Mouse (Mus musculus): ENCODE measurements at regions not wholly inside any gene's neighbourhood (a gene's known extent, or its start where the extent isn't known, plus 50 kb on each side); places are given as distances from the start of the nearest gene placed in this dataset.

- no peak for DNase-seq (ENCODE audit: low spot score)
- intact Hi-C loops (cut with DNase I) = loop anchor here (2.0 to 10.0 kb wide), 5 partner anchors 88 to 429 kb away; partner anchors contain the start of gene Plk2
Measured at GRCm38 (mm10) chr13:110535785-110536184, 140.9 kb downstream of the Plk2 start.

DNA sequence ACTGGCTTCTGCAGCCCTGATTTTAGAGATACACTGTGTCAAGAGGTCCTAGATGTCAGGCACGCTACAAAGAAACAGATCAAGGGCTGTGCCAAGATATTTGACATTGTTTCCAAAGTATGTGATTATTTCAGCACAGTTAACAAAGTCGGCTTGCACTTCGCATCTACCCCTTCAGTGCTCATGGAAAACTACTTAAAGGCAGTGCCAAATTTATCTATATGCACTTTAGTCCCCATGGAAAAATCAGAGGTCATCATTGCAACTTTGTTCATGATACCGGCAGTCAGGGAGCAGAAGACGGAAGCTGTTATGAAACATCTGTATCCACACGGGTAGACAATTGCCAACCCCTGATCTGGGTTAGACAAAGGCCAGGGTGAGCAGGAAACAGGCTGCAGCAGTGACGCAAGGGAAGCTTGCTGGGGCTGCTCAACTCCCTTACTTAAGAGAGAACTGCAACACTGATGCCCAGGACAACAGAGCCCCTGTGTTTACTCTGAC is 143.2 kb downstream of the Plk2 start:
- DNase-seq (ENCODE audit: low spot score) = peak; percentile 53

DNA sequence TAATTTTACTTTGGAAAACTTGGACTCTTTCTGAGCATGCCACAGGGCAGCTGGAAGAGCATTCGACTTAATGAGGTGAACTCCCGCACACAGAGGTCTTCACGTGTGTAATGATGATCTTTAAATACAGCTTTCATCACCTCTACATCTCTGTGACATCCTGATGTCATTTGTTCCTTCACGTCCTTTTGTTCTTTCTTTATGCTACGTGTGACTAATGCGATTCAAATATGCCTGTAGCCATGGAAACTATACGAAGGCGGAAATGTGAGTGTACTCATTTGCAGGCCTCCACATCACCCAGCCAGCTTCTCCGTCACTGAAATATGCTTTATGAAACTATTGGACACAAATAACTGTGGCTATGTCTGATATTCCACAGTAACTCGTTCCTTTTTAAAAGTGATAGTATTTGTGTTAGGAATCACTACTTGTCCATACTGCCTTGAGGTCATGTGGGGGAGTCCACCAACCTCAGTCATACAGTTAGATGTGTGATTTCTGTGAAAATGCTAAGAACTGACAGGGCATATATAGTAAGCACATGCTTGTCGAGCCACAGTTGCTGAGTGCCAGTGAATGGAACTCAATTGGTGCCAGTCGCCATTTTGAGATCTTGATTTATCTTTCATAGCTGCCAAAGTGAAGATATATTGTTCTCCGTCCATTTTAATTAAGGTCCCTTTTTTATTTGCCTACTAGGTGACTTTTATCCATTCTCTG is 145.9 kb downstream of the Plk2 start:
- DNase-seq (ENCODE audit: low spot score) = no peak
- intact Hi-C loops (cut with DNase I) = no loop called here

More for the DNA sequence above, 143.2 kb downstream of the Plk2 start:
- intact Hi-C loops (cut with DNase I) = loop anchor here (2.0 to 10.0 kb wide), 5 partner anchors 91 to 427 kb away; partner anchors contain the start of gene Plk2

DNA sequence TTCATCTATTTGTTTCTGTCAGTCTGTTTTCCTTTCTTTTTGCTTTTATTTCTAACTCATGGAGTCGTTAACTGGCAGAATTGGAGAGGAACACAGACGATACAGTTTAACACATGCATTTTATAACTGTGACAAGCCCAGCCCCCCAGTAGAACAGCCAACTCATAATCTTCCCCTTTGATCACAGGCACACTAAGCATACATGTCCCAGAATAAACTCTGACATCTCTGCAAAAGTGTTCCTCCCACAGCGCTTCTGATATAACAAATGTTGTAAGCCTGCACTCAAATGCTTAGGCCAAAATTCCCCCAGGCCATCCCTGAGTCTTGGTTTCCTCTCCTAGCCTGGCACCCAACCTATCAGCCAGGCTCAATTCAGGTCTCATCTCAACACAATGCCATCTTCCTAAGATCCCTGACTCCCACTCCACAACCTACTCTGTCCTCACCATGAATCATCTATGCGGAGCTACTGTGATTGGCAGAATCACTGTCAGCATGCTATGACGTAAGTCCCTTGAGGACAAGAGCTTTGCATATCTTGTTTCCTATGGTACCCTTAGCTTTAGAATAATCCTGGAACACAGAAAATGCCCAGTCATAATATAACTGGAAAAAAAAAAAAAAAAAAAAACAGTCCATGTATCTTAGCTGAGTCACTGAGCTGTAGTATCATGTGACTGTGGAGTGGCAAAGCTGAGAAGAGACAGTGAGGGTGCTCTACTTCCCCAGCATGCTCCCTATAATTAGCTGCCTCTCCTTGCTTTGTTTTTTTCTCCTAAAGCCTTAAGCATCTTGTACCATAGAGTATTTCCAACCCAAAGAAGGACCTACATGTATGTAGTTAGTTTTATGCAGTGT is 146.7 kb downstream of the Plk2 start:
- no peak for DNase-seq (ENCODE audit: low spot score)
- intact Hi-C loops (cut with DNase I) = no loop called here

GRCm38 (mm10) chr13:110542303-110543065 is 147.6 kb downstream of the Plk2 start:
- DNase-seq (ENCODE audit: low spot score) = no peak
- intact Hi-C loops (cut with DNase I) = no loop called here

DNA sequence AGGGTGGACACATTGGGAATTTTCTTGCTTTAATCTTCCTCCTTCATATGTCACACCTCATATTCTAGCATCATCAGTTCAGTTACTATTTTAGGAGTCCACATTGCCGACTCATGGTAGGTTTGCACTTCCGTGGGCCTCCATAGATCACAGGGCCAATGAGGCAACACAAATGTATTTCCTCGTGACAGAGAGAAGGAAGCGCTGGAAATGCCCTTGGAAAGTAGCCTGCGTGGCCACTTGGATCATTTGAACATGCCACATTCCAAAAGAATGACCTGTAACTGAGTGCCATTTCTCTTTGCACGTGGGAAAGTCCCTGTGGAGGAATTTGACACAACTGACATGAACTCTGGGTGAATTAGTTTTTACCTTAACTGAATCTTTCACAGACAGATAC is 150.6 kb downstream of the Plk2 start:
- no peak for DNase-seq (ENCODE audit: low spot score)
- intact Hi-C loops (cut with DNase I) = no loop called here

GRCm38 (mm10) chr13:110555529-110556319 is 160.9 kb downstream of the Plk2 start:
- no peak for DNase-seq (ENCODE audit: low spot score)
- intact Hi-C loops (cut with DNase I) = loop anchor here (5.0 kb wide), 2 partner anchors 192 to 347 kb away; no protein-coding TSS in a partner anchor

GRCm38 (mm10) chr13:110556355-110557095 is 161.7 kb downstream of the Plk2 start:
- DNase-seq (ENCODE audit: low spot score) = no peak
- intact Hi-C loops (cut with DNase I) = loop anchor here (5.0 kb wide), 2 partner anchors 191 to 346 kb away; no protein-coding TSS in a partner anchor

DNA sequence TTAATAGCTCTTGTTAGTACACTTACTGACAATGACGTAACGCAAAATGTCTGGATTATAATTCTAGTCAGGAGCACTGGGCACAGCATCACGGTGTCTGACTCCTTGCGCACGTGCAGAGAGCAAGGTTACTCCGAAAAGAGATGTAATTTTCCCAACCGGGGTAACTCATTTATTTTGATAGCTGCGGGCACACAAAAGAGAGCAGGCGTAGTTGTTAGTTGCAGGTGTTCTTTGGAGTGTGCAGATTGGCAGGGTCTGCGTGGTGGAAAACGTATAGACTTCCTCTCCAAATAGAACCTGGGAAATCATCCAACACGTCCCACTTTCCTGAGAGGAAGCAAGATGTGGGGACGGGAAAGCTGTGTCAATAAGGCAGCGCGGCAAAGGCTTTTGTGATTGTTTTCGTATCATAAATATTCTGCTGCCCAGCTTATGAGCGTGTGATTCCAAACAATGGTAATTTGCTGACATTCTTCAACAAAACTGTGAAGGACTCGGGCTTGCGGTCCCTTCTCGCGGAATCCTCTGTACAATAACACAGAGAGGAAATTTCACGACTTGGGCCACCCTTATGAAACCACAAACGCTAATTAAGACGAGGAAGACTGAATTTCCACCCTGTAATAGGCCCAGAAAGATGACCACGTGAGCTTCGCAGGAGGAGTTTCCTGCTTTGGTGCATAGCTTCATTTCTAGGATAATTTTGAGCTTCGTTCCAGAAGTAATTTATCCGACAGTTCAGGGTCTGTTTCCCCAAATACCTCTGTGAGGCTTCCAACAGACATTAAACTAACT is 163.3 kb downstream of the Plk2 start:
- peak; percentile 23 for DNase-seq (ENCODE audit: low spot score)
- intact Hi-C loops (cut with DNase I) = loop anchor here (2.0 to 5.0 kb wide), 3 partner anchors 161 to 344 kb away; no protein-coding TSS in a partner anchor

DNA sequence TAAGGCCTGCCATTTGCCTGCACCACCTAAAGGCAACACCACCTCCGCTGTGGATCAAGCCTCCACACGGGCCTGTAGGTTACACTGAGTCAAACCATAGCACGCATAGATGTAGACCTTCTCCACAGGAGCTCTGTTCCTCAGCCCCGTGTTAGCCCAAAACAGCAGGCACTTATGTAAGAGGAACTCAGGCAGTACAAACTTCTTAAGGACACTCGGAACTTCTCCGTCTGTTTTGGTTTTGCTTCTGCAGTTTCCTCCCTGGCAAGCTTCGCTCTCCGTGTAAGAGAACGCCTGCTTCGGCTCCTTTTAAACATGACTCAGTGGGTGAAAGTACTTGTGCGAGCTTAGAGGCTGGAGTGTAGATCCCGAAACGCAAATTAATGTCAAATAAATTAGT is 165.7 kb downstream of the Plk2 start:
- intact Hi-C loops (cut with DNase I) = loop anchor here (5.0 kb wide), 1 partner anchor 132 kb away; no protein-coding TSS in a partner anchor

DNA sequence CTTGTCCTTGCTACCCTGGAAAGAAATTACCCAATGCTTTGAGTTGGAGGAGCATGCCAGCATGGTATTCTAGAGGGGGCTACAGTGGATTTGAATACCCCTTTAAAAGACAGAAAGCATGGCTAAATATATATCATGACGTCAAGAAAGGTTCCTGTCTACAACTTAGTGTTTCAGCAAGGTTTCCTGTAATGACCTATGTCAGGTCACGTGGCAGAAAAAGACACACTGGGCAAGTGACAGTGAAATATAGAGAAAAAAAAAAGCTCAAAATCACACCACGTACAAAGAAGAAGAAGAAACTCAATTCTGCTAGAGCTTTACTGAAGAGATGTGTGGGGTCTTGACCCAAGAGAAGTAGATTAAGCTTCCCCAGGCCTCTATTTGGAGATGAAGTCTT is 167.7 kb downstream of the Plk2 start:
- no peak for DNase-seq (ENCODE audit: low spot score)
- intact Hi-C loops (cut with DNase I) = loop anchor here (5.0 kb wide), 1 partner anchor 130 kb away; no protein-coding TSS in a partner anchor

More for the DNA sequence above, 165.7 kb downstream of the Plk2 start:
- DNase-seq (ENCODE audit: low spot score) = no peak

GRCm38 (mm10) chr13:110562902-110563301 is 168.1 kb downstream of the Plk2 start:
- DNase-seq (ENCODE audit: low spot score) = peak; percentile 40
- intact Hi-C loops (cut with DNase I) = loop anchor here (5.0 kb wide), 1 partner anchor 129 kb away; no protein-coding TSS in a partner anchor

- intact Hi-C loops (cut with DNase I) = loop anchor here (5.0 kb wide), 1 partner anchor 128 kb away; no protein-coding TSS in a partner anchor
- no peak for DNase-seq (ENCODE audit: low spot score)
Measured at GRCm38 (mm10) chr13:110563967-110564366, 169.1 kb downstream of the Plk2 start.

GRCm38 (mm10) chr13:110568482-110569179 is 173.8 kb downstream of the Plk2 start:
- intact Hi-C loops (cut with DNase I) = no loop called here
- DNase-seq (ENCODE audit: low spot score) = no peak

- intact Hi-C loops (cut with DNase I) = no loop called here
- DNase-seq (ENCODE audit: low spot score) = no peak
Measured at GRCm38 (mm10) chr13:110569180-110569512, 174.3 kb downstream of the Plk2 start.

DNA sequence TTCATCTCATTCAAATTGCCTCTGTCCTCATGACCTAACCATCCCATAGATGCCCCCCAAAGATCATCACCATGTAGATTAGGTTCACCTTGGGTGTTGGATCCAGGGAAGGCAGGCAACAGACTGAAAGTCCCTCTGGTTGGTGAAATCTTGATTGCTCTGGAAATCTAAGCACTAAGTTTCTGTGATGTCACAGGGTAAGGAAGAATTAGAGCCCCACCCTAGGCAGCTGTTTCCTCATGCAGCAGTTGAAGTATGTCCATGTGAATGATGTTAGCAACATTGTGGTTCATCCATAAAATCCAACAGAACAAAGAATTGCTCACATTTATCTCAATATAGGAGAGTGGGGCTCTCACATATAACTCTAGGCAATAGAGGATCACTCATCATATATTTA is 175.5 kb downstream of the Plk2 start:
- intact Hi-C loops (cut with DNase I) = no loop called here
- DNase-seq (ENCODE audit: low spot score) = no peak

Measured in heart, postnatal 25 days (tissue).